Mouse (Mus musculus): ENCODE results near the gene Map6. TPM values are rescaled to one million over a fixed set of nuclear protein-coding genes. Genes with fewer than 3 reads are reported as not detected.

The Map6 gene
- total RNA-seq (2021) = 100 to 1,000 TPM; 134 to 141 TPM
- long read RNA-seq, experiment 1, full-length matches to known transcripts = 103 of 116 reads
- long read RNA-seq, experiment 1, partial matches to known transcripts = 3 of 116 reads
- long read RNA-seq, experiment 1, other reads (novel, unspliced or antisense) = 10 of 116 reads
- long read RNA-seq, experiment 2, full-length matches to known transcripts = 71 of 83 reads
- long read RNA-seq, experiment 2, partial matches to known transcripts = 5 of 83 reads
- long read RNA-seq, experiment 2, other reads (novel, unspliced or antisense) = 7 of 83 reads

DNA sequence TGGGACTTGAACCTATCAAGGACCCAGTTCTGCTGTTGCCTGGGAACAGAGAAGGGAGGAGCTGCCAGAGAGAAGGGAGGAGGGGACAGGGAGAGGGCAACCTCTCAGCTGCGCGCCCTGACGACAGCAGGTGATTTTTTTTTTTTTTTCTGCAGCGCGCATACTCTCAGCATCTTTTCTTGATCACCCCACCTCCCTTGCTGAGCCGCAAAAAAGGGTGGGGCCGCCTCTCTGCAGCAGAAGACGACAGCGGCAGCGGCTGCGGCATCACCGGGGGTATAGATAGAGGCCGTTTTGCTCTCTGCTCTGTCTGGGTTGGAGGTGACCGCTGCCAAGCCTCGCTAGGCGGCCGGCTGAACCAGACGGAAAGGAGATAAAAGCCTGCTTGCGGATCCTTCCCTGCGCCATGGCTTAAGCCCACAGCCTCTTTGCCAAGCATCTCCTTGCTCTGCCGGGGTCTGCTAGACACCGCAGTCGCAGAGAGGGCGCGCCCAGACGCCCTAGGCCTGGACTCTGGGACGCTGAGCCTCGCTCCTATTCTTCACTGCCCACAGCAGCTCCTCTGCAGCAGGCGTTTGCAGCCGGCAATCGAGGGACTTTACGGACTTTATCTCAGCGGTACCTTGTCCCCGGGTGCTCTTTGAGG is at the start of gene Map6:
Gene Map6 (plus strand): TSS at position 197 of the 646 bp plus-strand sequence.
- DNase-seq (ENCODE audit: low spot score in 2 of 2) = peak; percentile 63 to 85

GRCm38 (mm10) chr7:99224225-99224624 is 43.0 kb upstream of the Map6 start:
- DNase-seq (ENCODE audit: low spot score in 2 of 2) = peak; percentile 12 to 13

GRCm38 (mm10) chr7:99224648-99225190 is 42.5 kb upstream of the Map6 start:
- no peak for DNase-seq (ENCODE audit: low spot score in 2 of 2)

GRCm38 (mm10) chr7:99225421-99225820 is 41.8 kb upstream of the Map6 start:
- DNase-seq (ENCODE audit: low spot score in 2 of 2) = no peak

- no peak for DNase-seq (ENCODE audit: low spot score in 2 of 2)
Observed at GRCm38 (mm10) chr7:99226662-99227061, 40.6 kb upstream of the Map6 start.

GRCm38 (mm10) chr7:99227267-99227666 is 40.0 kb upstream of the Map6 start:
- DNase-seq (ENCODE audit: low spot score in 2 of 2) = no peak

GRCm38 (mm10) chr7:99228825-99229224 is 38.4 kb upstream of the Map6 start:
- no peak for DNase-seq (ENCODE audit: low spot score in 2 of 2)

- DNase-seq (ENCODE audit: low spot score in 2 of 2) = peak in 1 of 2 experiments; percentile 25
Observed at GRCm38 (mm10) chr7:99229411-99229810, 37.8 kb upstream of the Map6 start.

- DNase-seq (ENCODE audit: low spot score in 2 of 2) = no peak
Observed at GRCm38 (mm10) chr7:99230061-99230747, 37.0 kb upstream of the Map6 start.

DNA sequence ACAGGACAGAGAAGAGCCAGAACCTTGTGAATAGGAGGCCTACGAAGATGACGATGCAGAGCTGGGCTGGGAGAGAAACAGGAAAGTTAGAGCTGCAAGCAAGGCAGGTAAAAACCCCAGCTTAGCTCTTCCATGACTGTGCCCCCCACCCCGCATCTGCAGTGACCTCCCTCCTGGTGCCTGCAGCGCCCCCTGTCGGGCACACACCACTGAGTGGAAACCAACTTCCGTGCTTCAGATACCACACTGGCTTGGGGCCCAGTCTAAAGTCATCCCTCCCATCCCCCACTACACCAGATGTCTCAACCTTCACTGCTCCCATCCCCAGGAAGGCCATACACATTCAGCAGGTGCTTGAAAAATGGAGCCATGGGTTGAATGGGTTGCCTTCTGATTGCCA is 34.7 kb upstream of the Map6 start:
- DNase-seq (ENCODE audit: low spot score in 2 of 2) = no peak

GRCm38 (mm10) chr7:99234916-99235315 is 32.3 kb upstream of the Map6 start:
- no peak for DNase-seq (ENCODE audit: low spot score in 2 of 2)

DNA sequence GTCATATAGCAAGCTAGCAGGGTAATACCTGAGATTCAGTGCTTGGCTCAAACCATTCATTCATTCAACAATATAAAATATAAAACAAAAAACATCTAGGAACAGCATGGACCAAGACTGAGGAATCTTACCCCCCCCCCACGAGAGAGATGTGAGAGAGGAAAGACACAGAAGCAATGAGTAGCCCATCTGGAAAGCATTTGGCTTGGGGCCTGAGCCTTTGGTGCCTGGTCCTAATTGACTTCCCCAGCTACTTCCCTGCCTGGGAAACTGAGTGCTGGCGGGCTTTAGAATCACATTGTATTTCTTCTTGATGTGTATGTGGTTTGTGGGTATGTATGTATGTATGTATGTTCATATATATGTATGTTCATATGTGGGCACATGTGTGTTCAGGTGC is 31.6 kb upstream of the Map6 start:
- DNase-seq (ENCODE audit: low spot score in 2 of 2) = no peak

DNA sequence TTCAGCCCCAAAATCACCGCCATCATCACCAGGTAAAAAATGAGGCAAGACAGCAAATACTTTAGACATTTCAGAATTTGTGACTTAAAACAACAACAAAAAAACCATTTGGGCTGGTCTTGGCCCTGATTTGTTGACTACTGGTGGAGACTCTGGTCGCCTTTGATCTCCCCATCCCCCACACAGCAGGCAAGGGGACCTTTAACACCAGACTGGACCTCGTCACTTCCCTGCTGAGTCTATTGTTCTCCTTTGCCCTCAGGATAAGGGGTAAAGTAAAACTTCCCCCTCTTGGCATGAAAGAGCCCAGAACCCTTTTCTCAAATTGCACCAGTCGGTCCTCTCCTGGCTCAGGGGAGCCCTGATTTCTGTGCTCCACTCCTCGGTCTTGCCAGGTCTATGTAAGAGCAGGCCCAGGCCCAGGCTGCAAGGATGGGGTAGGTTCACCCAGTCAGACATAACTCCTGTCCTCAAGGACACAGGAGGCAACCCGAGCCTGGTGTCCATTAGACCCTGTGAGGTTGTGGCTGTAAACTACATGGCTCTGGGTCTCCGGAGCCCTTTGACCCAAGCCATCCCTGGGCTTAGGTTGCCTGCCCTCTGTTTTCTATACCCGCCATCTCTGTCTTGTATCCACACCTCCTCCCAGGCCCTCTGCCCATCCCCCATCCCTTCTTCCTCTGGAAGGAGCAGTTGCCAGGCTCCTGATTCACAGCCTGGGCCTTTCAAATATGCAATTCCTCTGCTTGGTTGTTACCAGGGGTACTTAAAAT is 30.2 kb upstream of the Map6 start:
- no peak for DNase-seq (ENCODE audit: low spot score in 2 of 2)

DNA sequence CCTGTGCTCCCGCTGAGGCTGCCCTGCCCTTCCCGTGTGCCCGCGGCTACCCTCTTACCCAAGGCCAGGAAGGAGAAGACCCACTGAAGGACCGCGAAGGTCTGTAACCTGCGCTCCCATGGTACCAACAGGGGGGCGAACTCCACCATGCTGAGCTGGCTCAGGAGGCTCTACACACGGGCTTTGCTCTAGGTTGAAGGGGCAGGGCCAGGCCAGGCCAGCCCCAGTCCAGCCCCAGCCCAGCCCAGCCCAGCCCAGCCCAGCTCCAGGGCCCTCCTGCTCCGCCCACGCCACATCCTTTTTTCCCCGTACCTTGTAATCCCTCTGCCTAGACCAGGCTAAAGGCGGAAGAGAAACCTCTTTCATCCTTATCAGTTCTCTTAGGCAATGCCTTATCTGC is 28.8 kb upstream of the Map6 start, which contains the start of gene Mogat2:
Gene Mogat2 (minus strand): TSS at position 203 of the 400 bp plus-strand sequence.
- DNase-seq (ENCODE audit: low spot score in 2 of 2) = no peak

GRCm38 (mm10) chr7:99242097-99242496 is 25.1 kb upstream of the Map6 start:
- no peak for DNase-seq (ENCODE audit: low spot score in 2 of 2)

GRCm38 (mm10) chr7:99248157-99248742 is 19.0 kb upstream of the Map6 start:
- DNase-seq (ENCODE audit: low spot score in 2 of 2) = no peak

DNA sequence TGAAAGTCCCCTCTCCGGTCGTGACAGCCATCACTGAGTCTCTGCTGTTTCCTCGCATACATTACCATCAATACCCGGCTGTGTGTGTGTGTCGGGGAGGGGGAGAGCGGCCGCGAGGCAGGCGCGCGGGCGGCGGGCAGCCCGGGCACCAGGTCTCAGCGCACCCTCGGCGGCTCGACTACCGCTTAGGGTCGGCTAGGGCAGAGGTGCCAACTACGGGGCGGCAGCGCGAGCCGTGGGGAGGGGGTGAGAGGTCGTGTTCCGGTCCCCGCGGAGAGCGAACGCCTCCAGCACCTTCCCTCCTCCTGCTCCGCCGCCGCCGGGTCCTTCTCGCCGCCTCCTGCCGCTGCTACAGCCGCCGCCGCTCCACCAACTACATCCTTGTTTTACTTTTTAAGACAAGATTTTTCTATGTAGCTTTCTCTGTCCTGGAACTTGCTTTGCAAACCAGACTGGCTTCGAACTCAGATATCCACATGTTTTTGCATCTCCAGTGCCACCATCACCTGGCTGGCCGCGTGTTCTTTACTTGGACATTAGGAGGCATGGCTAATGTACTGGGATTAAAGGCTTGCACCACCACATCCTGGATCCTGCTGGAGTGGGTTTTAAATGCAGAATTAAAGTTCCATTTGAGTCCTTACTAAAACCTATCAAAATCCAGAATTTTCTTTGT is 18.2 kb upstream of the Map6 start:
- no peak for DNase-seq (ENCODE audit: low spot score in 2 of 2)

GRCm38 (mm10) chr7:99249582-99249911 is 17.7 kb upstream of the Map6 start:
- peak; percentile 38 to 45 for DNase-seq (ENCODE audit: low spot score in 2 of 2)

DNA sequence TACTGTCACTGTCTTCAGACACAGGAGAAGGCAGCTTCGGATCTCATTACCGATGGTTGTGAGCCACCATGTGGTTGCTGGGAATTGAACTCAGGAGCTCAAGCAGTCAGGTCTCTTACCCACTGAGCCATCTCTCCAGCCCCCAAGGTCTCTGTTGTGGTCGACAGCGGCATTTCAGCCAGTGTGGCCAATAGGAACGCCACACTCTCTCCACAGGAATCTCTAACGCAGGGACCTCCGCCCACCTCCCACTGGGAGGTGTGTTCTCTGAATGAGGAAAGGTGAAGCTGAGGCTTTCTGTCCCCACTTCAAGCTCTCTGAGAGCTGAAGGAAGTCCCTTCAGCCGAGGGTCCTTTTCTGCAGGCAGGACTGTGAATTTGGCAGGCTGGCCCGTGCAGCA is 16.9 kb upstream of the Map6 start:
- DNase-seq (ENCODE audit: low spot score in 2 of 2) = no peak

GRCm38 (mm10) chr7:99255006-99255405 is 12.2 kb upstream of the Map6 start:
- DNase-seq (ENCODE audit: low spot score in 2 of 2) = peak; percentile 66 to 76

Measured in left cerebral cortex, adult 18-20 months (tissue).